Comparison of ENCODE assay signal across 8 mouse cellular contexts in genomic region chr8:91712731-91713569, GRCm38 (mm10).
DNase-seq lines count a peak whose midpoint lies in the region; ATAC-seq lines count a peak whose summit lies in the region.

No protein-coding gene starts in this region.

- H3K4me1 ChIP-seq in heart, embryonic 11.5 days (ENCODE audit: control insufficient read depth, insufficient read depth, low read length), result peaks cover 48% of the 10 kb centered on the region
- peaks cover 37% of the 10 kb centered on the region for H3K4me1 ChIP-seq in liver, embryonic 12.5 days

- peak overlapping the region; percentile 65 for H3K4me2 ChIP-seq in heart, embryonic 11.5 days
- H3K4me2 ChIP-seq in liver, embryonic 12.5 days, result peak overlapping the region; percentile 67

- H3K4me3 ChIP-seq in heart, embryonic 11.5 days (ENCODE audit: low read depth, low read length), result peak overlapping the region; percentile 24
- H3K4me3 ChIP-seq in liver, embryonic 12.5 days, result peak overlapping the region; percentile 35

- DNase-seq in heart, adult 9 months (ENCODE audit: low spot score in 2 of 2), result no peak
- DNase-seq in cerebellum, adult 8-10 months, result peak; percentile 7
- DNase-seq in forelimb bud, embryonic 11.5 days (ENCODE audit: low read depth, low spot score), result peak; percentile 47
- peak; percentile 27 for DNase-seq in yolk sac, embryonic 10.5 days (ENCODE audit: low spot score)
- DNase-seq in c-Kit-positive CD71-positive TER-119-positive erythroid progenitor cells, embryonic 14.5 days (ENCODE audit: low spot score), result no peak
- no peak for DNase-seq in adrenal gland, postnatal 14 days

- H3K36me3 ChIP-seq in heart, embryonic 11.5 days (ENCODE audit: control insufficient read depth, insufficient read depth, low read length), result no peaks in the 10 kb centered on the region
- no peaks in the 10 kb centered on the region for H3K36me3 ChIP-seq in liver, embryonic 12.5 days

- H3K27me3 ChIP-seq in heart, embryonic 11.5 days (ENCODE audit: control insufficient read depth, insufficient read depth, low read length), result no peaks in the 10 kb centered on the region
- H3K27me3 ChIP-seq in liver, embryonic 12.5 days (replicated peaks), result peaks cover 57% of the 10 kb centered on the region

- 5% methylated on average over 31 of the region's 31 CpGs for WGBS in heart, embryonic 11.5 days (ENCODE audit: insufficient replicate concordance)
- WGBS in liver, embryonic 12.5 days (ENCODE audit: insufficient replicate concordance), result 5% methylated on average over 31 of the region's 31 CpGs

- H3K9ac ChIP-seq in heart, embryonic 11.5 days (ENCODE audit: low read depth, low read length), result peak overlapping the region; percentile 67
- peak overlapping the region; percentile 46; the same call in 1 of the 2 replicates for H3K9ac ChIP-seq in liver, embryonic 12.5 days

- peak overlapping the region; percentile 46 for H3K27ac ChIP-seq in heart, embryonic 11.5 days (ENCODE audit: low read depth, low read length)
- no peak overlapping the region for H3K27ac ChIP-seq in liver, embryonic 12.5 days

- no peaks in the 10 kb centered on the region for H3K9me3 ChIP-seq in heart, embryonic 11.5 days (replicated peaks; ENCODE audit: control insufficient read depth, low read length)
- H3K9me3 ChIP-seq in liver, embryonic 12.5 days (replicated peaks), result no peaks in the 10 kb centered on the region

- ATAC-seq in heart, embryonic 11.5 days (replicated peaks; ENCODE audit: insufficient number of reproducible peaks, low FRiP score, low TSS enrichment), result 0 out of 2 replicates have a peak, but pooled peaks have one; percentile 47
- ATAC-seq in liver, embryonic 12.5 days, result no peak

Comparison
In these comparisons a context has a peak if more than half of its experiments do, and no peak if none do; other contexts are left out.
1. DNase-seq: peak in cerebellum, adult 8-10 months (single experiment), forelimb bud, embryonic 11.5 days (single experiment) and yolk sac, embryonic 10.5 days (single experiment); none in heart, adult 9 months (0 of 2), c-Kit-positive CD71-positive TER-119-positive erythroid progenitor cells, embryonic 14.5 days (single experiment) and adrenal gland, postnatal 14 days (single experiment).